Mouse (Mus musculus) embryo, embryonic 10 days (tissue): ENCODE results near the gene Gpd2.

Experiments
- DNase-seq: peaks from one replicate; pipeline ENCODE4 v3.0.0-alpha.2; 2015; ENCODE audit warnings: low spot score

Gene Gpd2

DNA sequence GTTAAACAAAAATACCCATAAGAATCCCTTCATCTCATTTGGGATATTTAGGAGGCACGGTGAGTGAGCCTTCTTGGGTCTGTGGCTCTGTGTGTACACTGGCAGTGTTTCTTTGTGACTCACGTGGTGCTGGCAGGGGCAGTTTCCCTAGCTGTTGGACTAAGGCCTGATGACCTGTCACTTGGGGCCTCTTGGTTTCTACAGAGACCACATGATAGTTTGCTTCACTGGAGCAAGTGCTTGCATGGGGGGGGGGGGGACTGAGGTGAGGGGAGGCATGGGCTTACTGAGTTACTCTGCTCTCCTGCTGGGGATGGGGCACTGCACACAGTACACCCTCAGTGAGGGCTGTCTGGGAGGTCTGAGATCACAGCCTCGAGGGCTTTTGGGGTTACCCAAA is 64.1 kb downstream of the Gpd2 start:
- no peak for DNase-seq

DNA sequence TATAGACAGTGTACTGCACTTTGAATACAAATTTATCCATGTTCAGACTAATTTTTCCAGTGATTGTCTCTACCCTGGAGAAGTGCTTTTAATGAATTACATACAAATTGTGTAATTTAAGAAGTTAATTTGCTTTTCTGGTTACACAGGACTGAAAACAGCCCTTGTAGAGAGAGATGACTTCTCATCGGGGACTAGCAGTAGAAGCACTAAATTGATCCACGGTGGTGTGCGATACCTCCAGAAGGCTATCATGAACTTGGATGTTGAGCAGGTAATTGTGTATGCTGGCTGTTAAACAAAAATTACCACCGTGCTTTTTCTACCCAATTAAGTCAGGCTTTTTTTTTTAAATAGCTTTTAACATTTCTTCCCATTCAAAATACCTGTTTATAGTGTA is 66.8 kb downstream of the Gpd2 start:
- DNase-seq = no peak

DNA sequence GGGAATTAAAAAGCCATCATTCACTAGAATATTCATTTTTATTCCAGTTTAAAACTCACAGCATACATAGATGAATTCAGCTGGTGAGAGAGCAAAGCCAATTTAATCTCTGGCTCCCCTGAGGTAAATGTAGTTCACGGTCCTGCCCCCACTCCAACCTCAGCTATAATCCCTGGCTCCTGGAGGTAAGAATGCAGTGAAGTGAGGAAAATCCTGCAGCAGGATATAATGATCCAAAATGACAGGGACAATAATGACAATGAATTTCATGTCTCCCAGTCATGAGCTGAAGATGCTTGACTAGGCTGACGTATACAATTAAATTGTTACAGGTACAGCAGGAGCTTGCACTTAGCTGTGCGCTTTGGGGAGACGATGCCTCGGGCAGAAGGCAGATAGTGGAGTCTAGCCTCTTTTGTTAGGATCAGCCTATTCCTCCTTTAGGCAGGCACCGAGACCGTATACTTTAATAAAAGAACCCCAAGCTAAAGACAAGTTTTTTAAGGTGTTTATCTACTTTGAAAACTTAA is 74.9 kb downstream of the Gpd2 start:
- DNase-seq = no peak

DNA sequence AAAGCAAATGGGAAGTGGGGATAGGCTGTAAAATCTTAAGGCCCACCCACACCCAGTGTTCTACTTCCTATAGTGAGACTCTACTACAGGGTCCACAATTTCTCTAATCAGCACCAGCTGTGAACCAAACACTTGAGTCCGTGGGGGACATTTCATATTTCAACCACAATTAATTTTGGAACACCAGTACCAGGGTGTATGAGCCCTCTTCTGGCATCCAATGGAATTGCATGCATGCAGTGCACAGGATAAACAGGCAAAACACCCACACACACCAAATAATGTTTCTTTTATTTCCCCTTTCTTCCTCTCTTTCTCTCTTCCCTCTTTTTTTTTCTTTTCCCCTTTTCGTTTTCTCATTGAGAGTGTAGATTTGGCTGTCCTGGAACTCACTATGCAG is 78.6 kb downstream of the Gpd2 start:
- peak; percentile 60 for DNase-seq

DNA sequence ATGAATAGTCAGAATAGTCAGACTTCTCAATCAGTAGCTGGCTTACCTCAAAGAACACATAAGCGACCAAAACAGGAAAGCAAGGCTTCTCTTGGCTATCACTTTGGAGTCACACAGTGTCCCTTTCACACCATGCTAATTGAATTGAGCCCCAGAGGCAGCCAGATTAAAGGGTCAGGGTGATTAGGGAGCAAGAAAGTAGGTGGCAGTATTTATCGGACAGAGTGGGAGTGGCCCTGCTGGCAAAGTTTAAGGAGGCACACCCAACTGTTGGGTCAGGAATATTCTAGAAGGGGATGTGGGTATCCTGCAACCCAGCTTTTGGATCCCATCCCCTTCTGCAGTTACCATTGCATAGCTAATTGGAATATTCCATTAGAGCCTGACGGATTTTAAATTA is 80.9 kb downstream of the Gpd2 start:
- no peak for DNase-seq

DNA sequence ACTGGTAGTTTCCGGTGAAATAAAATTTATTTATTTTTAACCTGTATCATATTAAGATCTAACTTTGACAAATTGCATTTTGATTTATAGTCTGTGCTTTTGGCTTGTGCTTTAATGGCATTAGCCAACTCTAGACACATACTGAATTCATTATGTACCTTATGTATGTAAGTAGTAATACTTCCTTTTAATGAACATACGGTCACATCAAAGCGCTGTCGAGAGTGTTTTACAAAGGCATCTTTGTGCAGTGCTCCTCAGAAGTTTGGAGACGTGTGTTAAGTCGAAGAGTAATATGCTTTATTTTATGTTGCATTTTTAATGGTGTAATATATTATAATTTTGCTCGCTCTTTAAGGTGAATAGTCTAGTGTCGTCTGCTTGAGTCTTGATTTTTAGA is 88.7 kb downstream of the Gpd2 start:
- DNase-seq = no peak

DNA sequence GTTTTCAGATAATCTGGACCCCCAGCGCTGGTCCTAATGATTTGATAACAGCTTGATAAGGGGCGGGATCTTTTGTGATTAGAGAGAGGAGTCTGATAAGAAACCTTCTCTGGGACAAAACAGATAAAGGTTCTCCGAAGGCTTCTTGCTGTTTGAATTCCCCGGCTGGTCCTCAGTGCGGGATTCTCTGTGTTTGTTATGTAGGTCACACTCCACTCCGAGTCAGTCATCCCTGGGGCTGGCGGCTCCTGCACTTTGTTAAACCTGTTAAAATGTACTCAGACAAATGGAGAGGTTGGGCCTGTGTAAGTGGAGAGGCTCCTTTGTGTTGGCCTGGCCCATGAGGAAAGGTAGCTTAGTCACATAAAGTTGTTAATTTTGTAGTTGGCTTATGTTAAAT is 91.9 kb downstream of the Gpd2 start:
- no peak for DNase-seq

DNA sequence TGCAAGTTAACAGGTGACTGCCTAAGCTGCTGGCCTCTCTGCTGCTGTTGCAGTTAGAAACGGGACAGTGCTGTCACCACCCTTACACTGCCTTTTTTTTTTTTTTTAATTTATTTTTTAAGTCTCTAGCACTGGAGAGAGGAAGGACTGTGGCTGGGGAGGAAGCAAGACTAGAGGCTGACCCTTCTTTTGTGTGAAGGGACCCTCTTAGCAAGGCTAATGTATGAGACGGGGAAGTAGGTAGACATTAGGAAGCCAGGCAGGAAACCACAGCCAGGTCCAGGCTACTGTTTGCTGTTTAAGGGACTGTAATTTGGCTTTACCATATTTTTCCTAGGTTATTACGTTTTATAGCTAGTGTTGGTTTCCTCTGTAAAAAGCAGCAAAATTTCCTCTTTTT is 93.4 kb downstream of the Gpd2 start:
- DNase-seq = no peak

DNA sequence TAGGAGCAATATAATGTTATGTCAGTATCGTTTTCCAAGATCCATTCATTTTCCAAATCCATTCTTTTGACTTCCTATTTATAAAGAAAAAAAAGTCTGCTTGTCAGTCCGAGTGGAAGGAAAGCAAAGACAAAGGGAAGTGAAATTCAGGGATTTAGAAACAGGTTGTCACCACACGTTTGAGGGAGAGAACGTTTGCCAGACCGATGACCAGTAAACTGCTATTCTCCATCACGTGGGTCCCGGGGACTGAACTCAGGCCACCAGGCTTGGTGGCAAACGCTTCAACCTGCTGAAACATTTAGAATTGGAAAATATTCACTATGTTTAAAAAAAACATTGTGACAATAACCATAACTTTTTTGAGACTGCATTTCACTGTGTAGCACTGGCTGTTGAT is 93.8 kb downstream of the Gpd2 start:
- no peak for DNase-seq

DNA sequence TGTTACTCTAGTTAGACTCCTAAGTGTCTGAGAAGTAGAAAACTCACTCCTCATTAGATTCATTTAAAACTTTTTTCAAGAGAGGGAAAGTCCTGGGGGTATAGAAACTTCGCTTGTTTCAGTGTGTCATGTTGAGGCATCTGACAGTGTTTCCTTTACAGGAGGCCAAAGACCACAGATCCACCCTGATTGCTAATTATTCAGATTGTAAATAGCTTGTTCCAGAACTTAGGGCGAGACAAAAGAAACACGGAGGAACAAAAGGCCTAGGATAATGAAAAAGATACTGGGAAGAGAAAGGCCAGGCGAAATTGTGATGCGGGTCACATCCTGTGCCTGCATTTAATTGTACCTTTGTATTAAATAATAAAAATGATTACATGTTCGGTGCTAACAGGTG is 96.0 kb downstream of the Gpd2 start:
- DNase-seq = no peak

DNA sequence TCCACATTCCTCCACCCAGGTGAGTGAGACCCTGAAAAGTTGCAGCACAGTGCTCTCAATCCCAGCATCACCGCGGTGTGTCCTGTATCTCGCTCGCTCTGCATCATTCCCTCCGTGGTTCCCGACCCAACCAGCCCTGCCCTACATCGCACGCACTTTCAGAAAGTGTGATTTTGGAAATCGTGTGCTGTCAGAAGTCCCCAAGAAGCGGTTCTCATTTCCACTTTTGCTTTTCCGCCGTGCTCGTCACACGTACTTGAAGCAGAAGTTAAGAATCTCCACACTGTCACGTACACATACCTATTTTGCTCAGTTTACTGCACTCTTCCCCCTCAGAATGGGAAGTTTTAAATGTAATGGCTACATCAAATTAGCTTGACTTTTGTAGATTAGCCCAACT is 98.0 kb downstream of the Gpd2 start:
- DNase-seq = no peak

DNA sequence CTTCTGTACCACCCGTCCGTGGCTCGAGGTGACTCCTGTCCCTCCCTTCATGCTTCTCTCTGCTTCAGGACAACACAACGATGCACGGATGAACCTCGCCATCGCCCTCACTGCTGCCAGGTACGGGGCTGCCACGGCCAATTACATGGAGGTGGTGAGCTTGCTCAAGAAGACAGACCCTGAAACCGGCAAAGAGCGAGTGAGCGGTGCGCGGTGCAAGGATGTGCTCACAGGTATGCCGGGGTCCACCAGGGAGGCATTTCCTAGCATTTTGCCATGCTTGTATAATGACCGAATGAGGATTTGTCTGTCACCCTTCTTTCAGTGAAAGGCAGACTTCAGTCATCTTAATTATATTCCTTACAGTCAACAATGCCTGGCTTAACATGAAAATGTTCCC is 101.3 kb downstream of the Gpd2 start:
- no peak for DNase-seq

DNA sequence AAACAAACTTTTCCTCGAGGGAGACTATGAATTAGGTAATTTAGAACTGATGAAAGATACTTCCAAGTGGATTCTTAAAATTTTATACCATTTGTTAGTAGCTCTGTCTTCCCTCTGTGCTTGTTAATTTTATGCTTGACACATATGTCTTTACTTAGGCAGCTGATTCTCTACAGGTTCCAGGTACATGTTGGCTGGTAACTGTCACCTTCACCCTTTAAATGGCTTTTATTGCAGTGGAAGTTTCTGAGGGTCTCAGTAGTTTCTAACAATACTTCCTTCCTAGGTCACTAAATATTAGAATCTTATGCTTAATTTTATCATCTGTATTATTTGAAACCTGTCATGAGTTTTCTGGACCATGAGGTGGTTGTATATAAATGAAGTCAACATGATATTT is 105.5 kb downstream of the Gpd2 start:
- DNase-seq = no peak

DNA sequence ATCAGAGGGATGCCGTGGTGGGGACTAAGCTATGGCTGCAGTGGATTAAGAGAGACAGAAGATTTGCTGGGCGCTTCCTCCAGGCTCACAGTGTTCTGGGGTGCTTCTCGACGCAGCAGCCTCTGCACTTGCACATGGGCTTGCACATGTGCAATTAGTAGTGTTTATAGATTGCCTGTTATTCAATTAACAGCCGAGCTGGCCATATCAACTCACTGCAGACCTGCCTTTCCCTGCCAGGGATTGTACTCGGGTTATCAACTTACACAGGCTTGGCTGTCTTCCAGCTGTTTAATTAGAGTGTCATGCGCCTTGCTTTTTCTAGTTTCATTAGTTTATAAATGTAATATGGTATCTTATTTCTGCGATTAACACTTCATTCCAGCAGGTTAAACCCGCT is 113.2 kb downstream of the Gpd2 start:
- no peak for DNase-seq

DNA sequence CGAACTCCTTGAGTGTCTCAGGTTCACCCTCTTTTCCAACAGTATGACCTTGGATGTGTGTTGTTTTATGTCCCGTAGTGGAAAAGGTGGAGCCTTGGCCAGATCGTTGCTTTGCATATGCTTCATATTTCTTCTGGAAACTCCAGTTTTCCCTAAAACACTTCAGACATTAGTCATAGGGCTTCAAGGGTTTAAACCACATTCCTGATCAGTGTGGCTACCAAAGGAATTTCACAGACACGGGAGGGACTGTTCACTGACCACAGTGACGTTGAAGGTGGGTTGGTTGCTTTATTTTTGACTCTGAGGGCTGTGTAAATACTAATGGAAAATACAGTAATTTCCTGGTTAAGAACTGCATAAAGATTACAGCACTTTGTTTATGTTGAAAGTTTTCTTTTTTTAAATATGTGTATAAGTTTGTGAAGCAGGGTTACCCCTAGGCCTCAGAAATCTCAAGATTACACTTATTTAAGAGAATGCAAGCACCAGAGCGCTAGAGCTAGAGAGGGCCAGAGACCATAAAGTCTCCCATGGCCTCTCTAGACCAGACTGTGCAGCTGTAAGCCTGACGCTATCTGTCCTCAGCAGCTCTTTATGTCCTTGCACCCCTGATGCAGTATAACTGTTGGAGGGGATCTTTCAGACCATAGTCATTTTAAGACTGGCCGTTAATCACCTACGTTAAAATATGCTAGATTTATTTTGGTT is 116.4 kb downstream of the Gpd2 start:
- no peak for DNase-seq

DNA sequence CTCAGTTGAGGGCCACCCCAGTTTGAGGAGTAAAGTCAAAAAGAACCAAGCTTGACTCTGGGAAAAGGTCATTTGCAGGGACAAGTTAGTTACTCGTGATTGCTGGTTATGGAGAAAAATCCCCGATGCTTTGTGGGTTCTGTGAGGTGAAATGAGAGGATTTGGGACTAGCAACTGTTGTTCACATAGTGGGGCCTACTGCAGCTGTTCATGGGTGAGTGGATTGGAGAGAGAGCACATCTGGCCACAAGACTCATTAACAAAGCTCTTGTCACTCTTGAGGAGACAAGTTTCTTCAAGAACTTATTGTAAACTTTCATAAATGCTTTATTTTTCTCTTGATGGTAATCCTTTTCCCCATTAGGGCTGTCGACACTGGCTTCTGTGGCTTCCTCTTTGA is 117.4 kb downstream of the Gpd2 start:
- DNase-seq = no peak

DNA sequence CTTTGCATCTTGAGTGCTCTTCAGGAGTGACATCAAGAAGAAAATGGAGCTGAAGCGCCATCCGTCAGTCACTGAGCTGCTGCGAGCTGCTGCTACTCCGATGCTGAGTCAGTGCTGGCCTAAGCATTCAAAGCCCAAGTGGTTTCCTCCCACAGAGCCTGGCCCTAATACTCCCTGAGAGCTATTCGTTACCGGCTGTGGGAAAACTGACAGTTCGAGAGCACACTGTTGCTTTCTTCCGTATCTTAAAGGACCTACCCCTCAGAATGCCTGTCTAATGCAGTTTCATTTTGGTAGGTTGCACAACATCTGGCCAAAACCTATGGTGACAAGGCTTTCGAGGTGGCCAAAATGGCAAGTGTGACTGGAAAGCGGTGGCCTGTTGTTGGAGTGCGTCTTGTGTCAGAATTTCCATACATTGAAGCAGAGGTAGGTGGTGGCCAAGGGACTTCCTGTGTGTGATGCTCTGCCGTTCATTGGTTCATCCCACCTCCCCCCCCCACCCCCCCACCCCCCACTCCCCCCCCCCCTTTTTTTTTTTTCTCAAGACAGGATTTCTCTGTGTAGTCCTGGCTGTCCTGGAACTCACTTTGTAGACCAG is 118.9 kb downstream of the Gpd2 start:
- DNase-seq = no peak

DNA sequence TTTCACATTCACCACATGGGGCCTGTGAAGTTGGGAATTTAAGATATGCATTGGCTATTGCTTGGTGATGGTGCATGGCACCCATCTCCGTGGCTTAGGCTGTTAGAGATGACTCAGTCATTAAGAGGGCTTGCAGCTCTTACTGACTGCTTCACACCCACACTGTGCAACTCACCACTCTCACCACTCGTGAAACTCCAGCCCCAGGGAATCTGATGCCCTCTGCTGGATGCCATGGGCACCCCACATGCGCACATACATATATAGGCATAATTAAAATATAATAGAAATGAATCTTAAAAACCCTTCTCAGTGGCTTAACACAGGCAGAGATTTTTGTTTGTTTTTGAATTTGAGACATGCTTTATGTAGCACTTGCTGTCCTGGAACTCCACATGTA is 125.1 kb downstream of the Gpd2 start:
- no peak for DNase-seq

DNA sequence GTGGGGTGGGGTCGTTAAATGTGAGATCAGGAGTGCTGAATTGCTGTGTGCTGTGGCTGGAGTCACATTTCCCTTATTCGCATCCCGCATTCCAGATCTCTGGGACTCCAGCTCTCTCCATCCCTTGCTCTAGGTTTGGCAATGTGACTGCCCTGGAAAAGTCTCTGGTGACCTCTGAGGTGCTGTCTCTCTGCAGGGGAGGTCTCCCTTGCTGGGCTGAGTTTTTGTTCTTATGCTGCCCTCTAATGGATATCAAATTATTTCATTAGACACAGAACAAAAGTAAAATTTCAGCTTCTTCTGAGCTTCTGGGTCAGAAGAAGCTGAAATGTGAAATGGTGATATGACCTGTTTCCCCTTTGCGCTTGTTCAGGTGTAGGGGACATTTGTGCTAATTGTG is 137.2 kb downstream of the Gpd2 start:
- peak; percentile 28 for DNase-seq

DNA sequence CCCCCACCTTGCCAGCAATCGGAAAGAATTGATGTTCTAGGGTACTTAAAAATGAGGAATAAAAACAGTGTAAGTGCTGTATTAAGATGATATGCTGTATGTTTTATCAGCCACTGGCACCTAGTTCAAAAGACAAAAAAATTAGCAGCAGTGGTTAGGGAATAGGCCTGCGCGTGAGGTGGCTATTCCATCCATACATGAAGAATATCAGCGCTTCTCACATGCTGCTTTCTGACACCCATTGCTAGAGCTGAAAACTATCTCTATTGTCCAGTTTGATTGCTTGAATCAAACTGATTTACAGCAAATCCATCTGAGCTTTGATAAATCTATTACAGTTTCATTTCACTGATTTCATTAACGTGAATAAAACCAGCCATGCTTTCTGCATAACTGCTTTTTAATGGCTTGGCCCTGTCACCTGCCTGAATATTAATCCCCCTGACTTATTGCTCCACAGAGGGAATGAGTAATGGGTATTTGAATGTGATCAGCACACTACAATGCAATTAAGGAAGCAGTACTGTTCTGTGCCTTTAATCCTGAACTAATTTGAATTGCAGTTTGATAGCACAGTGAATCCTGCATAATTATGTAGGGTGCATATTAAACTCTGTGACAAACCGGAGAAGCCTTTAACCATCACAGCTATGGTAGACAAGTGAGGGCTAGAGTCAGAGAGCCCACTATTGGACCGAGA is 137.9 kb downstream of the Gpd2 start:
- no peak for DNase-seq

DNA sequence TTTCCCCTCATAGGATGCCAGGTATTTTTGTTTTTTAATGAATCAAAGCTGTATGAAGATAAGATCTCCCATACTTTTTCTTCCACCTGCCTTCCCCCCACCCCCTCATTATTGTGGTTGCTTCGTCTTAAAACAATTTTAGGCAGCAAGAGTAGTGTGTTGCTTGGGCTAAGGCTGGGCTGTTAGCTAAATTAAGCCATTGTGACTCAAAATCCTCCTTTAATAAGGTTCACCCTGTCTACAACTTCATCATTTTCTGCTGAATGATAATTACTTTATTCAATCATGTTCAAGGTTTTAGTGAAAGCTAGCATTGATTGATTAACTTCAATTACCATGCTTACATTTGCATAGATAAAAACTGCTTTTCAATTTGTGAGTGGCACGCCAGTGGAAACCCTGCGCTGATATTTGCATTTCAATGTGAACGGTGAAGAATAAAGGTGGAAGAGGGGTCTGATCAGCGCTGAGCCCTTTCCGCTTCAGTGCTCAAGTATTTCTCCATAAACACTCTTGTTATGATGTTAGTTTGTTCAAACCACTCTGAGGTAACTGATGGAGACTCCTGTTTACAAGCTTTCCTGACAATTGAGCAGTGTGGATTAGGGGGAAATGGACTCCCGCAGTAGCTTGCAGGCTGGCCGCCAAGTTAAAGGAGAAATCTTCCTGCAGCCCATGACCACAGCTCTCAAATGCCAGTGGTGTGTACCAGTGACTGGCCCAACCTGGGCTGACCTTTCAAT is 140.9 kb downstream of the Gpd2 start:
- peak; percentile 37 for DNase-seq

DNA sequence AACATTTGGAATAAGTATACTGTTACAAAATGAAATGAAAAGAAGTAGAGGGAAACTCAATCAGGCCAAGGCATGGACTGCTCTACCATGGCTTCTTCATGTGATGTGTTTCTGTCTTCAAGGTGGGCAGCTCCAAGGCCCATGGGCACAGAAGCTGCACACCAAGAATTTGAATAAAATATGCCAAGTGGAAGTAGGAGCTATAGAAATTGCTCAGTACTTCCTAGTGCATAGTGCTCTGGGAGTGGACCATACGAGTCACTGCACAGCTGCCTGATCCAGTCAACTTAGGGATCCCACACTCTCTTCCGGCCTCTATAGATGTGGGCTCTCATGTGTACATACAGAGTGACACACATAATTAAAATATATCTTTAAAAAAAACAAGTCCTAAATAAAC is 147.2 kb downstream of the Gpd2 start:
- DNase-seq = no peak

DNA sequence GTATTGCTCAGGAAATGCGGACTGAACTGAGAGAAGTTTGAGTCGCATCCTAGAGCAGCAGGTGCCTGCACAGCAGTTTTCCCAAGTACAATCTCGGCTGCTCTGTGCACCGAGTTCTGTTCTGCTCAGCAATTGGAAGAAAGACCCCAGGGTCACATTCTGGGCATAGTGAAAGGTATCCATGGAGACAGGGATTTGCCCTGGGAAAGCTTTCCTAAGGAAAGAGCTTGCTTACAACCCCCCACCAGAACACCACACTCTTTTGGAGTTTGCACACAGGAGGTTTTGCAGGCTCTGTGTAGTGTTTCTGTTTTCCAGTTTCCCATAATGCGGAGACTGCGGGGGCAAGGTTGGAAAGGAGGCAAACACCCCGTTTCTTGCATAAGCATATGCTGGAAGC is 150.4 kb downstream of the Gpd2 start:
- DNase-seq = peak; percentile 78
